Mouse (Mus musculus) erythroblast, embryonic 14.5 days (primary cell): ENCODE measurements around the gene Slc22a14.

Source experiments
- GATA1 ChIP-seq: IDR thresholded peaks from 2 replicates; pipeline ENCODE4 v1.6.1; 2012; ENCODE audit warnings: low read length, inconsistent platforms, mixed read lengths
- TAL1 ChIP-seq: IDR thresholded peaks from 3 replicates; pipeline ENCODE4 v1.6.1; 2012; ENCODE audit warnings: low read length, inconsistent platforms, mixed read lengths

DNA sequence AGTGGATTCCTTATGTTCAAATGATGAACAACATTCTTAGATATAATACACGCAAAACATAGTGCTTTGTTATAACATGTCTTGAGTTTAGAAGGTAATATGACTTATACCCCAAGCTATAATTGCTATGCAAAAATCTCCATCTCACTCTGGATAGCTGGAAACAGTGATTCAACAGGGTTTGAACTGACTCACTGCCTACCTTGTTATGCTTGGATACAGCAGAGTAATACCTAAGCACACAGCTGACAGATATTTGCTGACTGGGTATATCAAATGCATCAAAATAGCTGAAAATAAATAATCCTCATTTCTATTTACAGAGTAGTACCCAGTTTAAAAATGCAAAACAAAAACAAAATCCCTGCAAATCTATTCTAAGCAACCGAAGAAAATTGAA lies 106.6 kb downstream of the Slc22a14 start:
- no peak for TF ChIP-seq GATA1
- no peak for TF ChIP-seq TAL1
